Mouse (Mus musculus) A20 (cell line): Measurements from ENCODE around the gene Hpcal1.
"Not testable (repeated sequence)": the region's sequence is repeated elsewhere in the genome, so short reads cannot be mapped to it uniquely, and the experiment has no call there.

Experiments
- DNase-seq: peaks from one replicate; pipeline ENCODE4 v3.0.0-alpha.2; 2011; ENCODE audit warnings: low read depth, low spot score

The Hpcal1 gene

DNA sequence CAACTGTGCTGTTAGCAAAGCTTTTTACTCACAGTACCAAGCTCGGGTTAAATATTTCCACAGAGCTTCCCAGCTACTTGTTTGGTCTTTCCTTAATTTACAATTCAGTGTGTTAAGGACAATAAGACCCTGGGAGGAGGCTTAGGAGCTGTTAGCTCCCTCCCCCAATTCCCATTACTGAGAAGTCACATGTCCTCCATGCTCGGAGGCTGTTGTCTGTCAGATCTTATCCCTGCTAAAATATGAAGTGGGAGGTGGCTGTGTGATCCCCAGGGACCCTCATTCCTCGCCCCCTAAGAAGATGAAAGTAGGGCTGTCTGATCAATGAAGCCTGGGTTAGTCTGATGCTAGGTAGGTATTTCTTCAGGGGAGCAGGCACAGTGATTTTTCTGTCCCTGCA is 88.4 kb downstream of the Hpcal1 start:
- DNase-seq = no peak

- no peak for DNase-seq
Measured at GRCm38 (mm10) chr12:17789486-17789885, 98.8 kb downstream of the Hpcal1 start.

- no peak for DNase-seq
Measured at GRCm38 (mm10) chr12:17791111-17791510, 100.5 kb downstream of the Hpcal1 start.

- no peak for DNase-seq
Measured at GRCm38 (mm10) chr12:17792756-17793155, 102.1 kb downstream of the Hpcal1 start.

DNA sequence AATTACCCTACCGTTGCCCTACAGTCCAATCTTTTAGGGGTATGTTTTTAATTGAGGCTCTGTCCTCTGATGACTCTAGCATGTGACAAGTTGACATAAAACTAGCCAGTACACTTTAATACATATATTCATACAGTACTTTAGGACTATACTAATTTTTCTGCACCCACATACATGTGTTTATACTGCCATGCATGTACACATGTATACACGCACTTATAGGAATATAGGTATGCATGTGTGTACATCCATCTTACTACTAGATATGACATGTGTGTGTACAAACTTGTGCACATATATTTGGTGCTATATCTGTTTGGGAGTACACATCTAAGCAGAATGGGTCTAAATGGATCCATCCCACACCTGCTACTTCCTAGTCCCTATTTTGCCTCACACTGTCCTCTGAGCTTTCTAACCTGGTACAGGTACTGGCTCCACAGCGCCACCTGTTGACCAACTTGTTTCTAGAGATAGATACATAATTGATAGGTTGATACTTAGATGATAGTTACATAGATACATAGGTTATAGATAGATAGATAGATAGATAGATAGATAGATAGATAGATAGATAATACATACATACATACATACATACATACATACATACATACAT is 105.1 kb downstream of the Hpcal1 start:
- DNase-seq = peak; percentile 51

GRCm38 (mm10) chr12:17798261-17798660 is 107.6 kb downstream of the Hpcal1 start:
- not testable (repeated sequence) for DNase-seq

DNA sequence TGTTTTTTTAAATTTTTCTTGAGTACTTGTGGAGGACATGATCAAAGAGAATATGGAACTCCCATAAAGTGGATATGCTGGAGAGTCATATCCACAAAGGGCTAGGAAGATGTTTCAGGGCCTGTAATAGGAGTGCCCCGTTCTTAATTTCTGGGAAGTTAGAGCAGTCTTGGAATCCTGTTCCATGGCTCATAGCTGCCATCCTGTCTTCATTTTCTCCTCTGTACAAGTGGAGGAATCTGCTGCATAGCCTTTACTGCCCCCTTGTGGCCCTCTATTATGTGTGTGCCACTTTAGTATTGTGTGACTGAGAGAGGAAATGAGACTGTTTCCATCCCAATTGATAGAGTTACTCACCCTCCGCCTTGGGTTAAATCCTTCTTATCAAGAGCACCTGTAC is 117.9 kb downstream of the Hpcal1 start:
- DNase-seq = peak; percentile 68

- DNase-seq = not testable (repeated sequence)
Measured at GRCm38 (mm10) chr12:17835279-17835678, 144.6 kb downstream of the Hpcal1 start.
